Mouse (Mus musculus) bone marrow, adult 2 months (tissue): ENCODE data around the gene Trpv6. TPM values are rescaled to one million over a fixed set of nuclear protein-coding genes. Genes with fewer than 3 reads are reported as not detected.

Experiments
- H3K27ac ChIP-seq: fragments of 200-500 bp; 2 replicates; pipeline ENCODE4 v1.5.1; 2012; ENCODE audit warnings: low read depth, mild to moderate bottlenecking, control low read depth, inconsistent platforms, low read length; ENCODE audit not compliant: control insufficient read depth, poor library complexity, insufficient read depth
- H3K4me1 ChIP-seq: fragments of 200-500 bp; 2 replicates; pipeline ENCODE4 v1.6.1; 2011; ENCODE audit warnings: low read length; ENCODE audit not compliant: control insufficient read depth, insufficient read depth
- H3K4me3 ChIP-seq: fragments of 200-500 bp; replicated peaks from 2 replicates; pipeline ENCODE3; 2011; ENCODE audit warnings: mild to moderate bottlenecking, low read depth, low read length, control low read depth; ENCODE audit not compliant: control insufficient read depth
- CTCF ChIP-seq: fragments of 200-500 bp; IDR thresholded peaks from 2 replicates; pipeline ENCODE4 v1.5.1; 2011; ENCODE audit warnings: low read length, control low read depth; ENCODE audit not compliant: control insufficient read depth, insufficient read depth
- POLR2A ChIP-seq: fragments of 200-500 bp; IDR thresholded peaks from 2 replicates; pipeline ENCODE4 v1.6.1; 2011; ENCODE audit warnings: low read depth, mild to moderate bottlenecking, control low read depth, low read length, borderline replicate concordance; ENCODE audit not compliant: control insufficient read depth
- WGBS: fragments of 180-500 bp; shearing (Covaris S2); methylation state at CpG from one replicate; pipeline ENCODE4 v1.1.7; 2018; 5-methylcytosine and 5-hydroxymethylcytosine counted together
- polyA plus RNA-seq: library from polyadenylated mRNA; stranded (reverse); fragments of >200 nt; gene quantifications from 2 replicates; pipeline ENCODE4 v1.2.4, GENCODE M21; 2011; ENCODE audit warnings: low replicate concordance; ENCODE audit not compliant: missing spikeins, insufficient read depth, insufficient read length

Gene Trpv6
- not detected in 2 replicates for polyA plus RNA-seq

DNA sequence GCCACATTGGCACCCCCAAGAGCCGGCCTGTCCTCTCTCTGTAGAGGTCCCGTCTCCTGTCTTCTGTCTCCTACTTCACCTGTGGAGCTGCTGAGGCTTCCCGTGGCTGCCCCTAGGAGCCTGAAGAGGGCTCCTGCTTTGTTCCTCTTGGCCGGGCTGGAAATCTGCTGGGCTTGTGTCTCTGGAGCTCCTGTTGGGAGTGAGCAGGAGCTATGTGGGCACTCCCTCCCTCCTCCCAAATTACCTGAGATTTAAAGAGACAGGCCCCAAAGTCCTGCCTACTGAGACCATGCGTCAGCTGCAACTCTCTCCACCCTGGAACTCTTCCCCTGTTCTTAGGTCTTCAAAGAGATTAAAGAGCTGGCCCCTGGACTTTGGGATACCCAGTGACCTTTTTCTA is at the start of gene Trpv6:
TSS of gene Trpv6 (minus strand) at position 228 of the 400 bp plus-strand sequence.
- Histone ChIP-seq H3K4me1 (no peaks in the 10 kb centered on the region), H3K4me3 (no peak within 1 kb of the TSS), H3K27ac (no peak within 1 kb of the TSS)
- 73% methylated on average over 5 of the region's 5 CpGs for WGBS
- TF ChIP-seq POLR2A (no peak), CTCF (no peak)

DNA sequence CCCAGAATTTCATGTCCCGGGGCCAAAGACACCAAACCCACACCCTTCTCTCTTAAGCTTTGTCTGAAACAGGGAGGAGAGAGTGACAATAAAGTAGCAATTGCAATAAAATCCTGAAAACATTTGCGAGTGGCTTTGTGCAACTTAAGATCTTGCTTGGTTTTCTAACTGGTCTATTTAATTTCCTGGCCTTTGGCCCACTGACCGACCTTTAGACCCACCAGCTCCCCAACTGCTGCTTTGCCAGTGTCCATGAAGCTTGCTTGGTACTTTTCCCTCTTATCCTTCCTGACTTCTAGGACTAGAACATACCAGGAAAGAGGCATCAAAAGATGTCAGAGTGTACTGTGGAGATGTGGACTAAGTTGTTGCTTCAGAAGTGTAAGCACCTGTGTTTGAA is 49.4 kb upstream of the Trpv6 start:
- Histone ChIP-seq H3K4me3 (no peak overlapping the region), H3K27ac (no peak overlapping the region), H3K4me1 (no peaks in the 10 kb centered on the region)
- TF ChIP-seq CTCF (no peak), POLR2A (no peak)
- WGBS, result 88% methylated on average over 3 of the region's 3 CpGs

DNA sequence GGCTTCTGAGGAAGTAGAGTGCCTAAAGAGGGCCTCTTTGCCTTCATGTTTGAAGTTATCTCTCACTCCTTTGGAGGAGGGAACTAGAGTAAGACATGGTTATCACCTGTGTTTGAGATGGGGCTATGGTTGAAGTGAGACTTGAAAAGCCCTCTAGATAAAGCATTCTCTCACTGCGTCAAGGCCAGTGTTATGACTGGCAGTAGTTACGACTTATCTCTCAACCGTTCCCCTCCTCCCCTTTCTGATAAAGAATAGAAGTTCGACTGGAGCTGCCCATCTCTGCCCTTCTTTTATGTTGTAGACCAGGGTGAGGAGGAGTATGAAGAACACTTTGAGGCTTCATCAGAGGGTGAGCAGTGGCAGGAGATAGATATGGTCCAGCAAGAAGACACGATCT is 48.7 kb upstream of the Trpv6 start:
- Histone ChIP-seq H3K27ac (no peak overlapping the region), H3K4me3 (no peak overlapping the region), H3K4me1 (no peaks in the 10 kb centered on the region)
- 52% methylated on average over 5 of the region's 5 CpGs for WGBS
- TF ChIP-seq CTCF (no peak), POLR2A (no peak)

- WGBS, result 87% methylated on average over 2 of the region's 2 CpGs
- H3K4me3 ChIP-seq, result no peak within 1 kb of the TSS
- no peak for TF ChIP-seq CTCF
- no peak for TF ChIP-seq POLR2A
- no peaks in the 10 kb centered on the region for H3K4me1 ChIP-seq
- no peak within 1 kb of the TSS for H3K27ac ChIP-seq
Observed at GRCm38 (mm10) chr6:41684131-41684530, 47.9 kb upstream of the Trpv6 start, which contains the start of gene Llcfc1. Gene Llcfc1, plus strand, starts transcription at chr6:41684431.

GRCm38 (mm10) chr6:41681656-41682055 is 45.5 kb upstream of the Trpv6 start:
- no peak for TF ChIP-seq POLR2A
- no peak for TF ChIP-seq CTCF

DNA sequence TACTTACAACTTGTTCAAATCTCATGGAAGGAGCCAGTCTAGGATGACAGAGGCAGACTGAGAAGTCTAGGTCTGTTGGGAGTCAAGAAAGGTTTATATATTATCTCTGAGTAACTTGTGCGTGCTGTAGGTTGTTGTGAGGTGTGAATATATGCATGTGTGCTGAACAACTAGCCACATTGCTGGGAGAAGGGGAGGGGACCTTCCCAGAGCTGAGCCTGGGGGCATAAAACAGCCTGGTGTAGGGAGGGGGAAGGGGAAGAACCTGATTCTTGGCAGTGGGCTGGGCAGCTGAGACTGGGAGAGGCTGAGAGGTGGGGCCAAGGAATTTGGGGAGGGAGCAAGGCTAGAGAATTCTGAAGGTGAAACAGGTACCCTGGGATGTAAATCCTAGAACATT is 44.5 kb upstream of the Trpv6 start, which contains the start of gene Trpv5:
TSS of gene Trpv5 (minus strand) at position 101 of the 400 bp plus-strand sequence.
- Histone ChIP-seq H3K4me3 (no peak within 1 kb of the TSS), H3K27ac (no peak within 1 kb of the TSS), H3K4me1 (no peaks in the 10 kb centered on the region)
- TF ChIP-seq CTCF, result no peak
- TF ChIP-seq POLR2A, result no peak
- 75% methylated on average over 1 of the region's 1 CpGs for WGBS

More at GRCm38 (mm10) chr6:41681656-41682055, 45.5 kb upstream of the Trpv6 start:
- 78% methylated on average over 5 of the region's 5 CpGs for WGBS
- H3K4me3 ChIP-seq, result no peak overlapping the region
- H3K4me1 ChIP-seq, result no peaks in the 10 kb centered on the region
- no peak overlapping the region for H3K27ac ChIP-seq

DNA sequence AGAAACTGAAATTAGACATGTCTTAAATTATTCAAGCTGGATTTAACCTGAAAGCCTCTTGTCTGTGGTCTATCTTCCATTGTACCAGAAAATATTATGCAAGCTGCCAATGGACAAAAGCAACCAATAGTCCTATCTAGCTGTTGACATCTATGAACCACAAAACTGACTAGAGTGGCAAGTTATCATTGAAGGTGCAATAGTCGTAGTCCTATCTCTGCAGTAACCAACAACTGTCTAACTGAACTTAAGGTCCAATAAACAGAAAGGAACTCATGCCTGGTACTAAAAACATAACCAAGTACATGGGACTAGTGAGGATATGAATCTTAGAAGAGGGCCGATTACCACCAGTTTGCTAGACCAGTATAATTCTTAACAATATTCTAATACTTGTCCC is 40.3 kb upstream of the Trpv6 start:
- no peaks in the 10 kb centered on the region for H3K4me1 ChIP-seq
- no peak overlapping the region for H3K27ac ChIP-seq
- no peak for TF ChIP-seq CTCF
- whole genome bisulfite sequencing, result 68% methylated on average over 2 of the region's 2 CpGs
- no peak overlapping the region for H3K4me3 ChIP-seq

DNA sequence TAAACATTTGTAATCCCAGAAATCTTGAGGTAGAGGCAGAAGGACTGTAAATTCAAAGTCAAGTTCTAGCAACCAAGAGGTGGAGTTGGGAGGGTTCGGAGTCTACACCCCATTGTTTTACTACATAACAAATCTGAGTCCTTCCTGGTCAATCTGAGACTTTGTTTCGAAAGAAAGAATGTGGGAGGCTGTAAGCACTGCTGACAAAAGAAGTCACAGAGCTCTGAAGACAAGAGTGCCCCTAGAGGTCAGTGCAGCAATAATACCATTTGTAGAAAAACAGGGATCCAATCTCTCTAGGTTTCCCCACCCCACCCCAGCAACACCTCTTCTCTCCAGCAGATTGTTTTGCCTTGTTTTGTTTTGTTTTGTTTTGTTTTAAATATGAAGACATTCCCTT is 26.1 kb upstream of the Trpv6 start:
- H3K27ac ChIP-seq, result no peak overlapping the region
- H3K4me3 ChIP-seq, result no peak overlapping the region
- TF ChIP-seq POLR2A (no peak), CTCF (no peak)
- H3K4me1 ChIP-seq, result no peaks in the 10 kb centered on the region
- 15% methylated on average over 2 of the region's 2 CpGs for WGBS

DNA sequence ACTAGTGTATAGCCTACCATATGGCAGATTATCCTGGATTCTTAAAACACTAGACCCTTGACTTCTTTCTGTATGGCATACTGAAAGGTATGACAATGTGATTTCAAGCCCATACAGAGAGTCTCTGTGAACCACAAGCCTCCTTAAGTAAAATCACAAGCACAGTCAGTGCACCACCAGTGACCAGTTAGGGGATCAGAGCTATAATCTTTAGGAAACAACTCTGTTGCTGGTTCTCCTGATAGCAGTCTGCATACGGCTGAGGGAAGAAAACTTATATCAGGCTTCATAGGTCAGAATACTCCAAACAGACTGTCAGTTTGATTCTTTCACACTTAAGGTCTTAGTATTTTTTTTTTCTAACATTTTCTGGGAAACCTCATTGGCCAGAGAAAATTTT is 22.3 kb upstream of the Trpv6 start:
- TF ChIP-seq CTCF (no peak), POLR2A (no peak)
- H3K27ac ChIP-seq, result no peak overlapping the region
- no peaks in the 10 kb centered on the region for H3K4me1 ChIP-seq
- H3K4me3 ChIP-seq, result no peak overlapping the region
- WGBS, result 56% methylated on average over 1 of the region's 1 CpGs
